Mouse (Mus musculus): ENCODE results near the gene Stac.

Gene Stac

GRCm38 (mm10) chr9:111522226-111522625 is 167.9 kb downstream of the Stac start:
- no peak for DNase-seq (ENCODE audit: extremely low spot score, low read depth, low spot score)

- no peak for DNase-seq (ENCODE audit: extremely low spot score, low read depth, low spot score)
Measured at GRCm38 (mm10) chr9:111515536-111515935, 174.6 kb downstream of the Stac start.

GRCm38 (mm10) chr9:111514586-111515473 is 175.3 kb downstream of the Stac start:
- no peak for DNase-seq (ENCODE audit: extremely low spot score, low read depth, low spot score)
